Mouse (Mus musculus): ENCODE measurements around the gene Gm42674. TPM values are rescaled to one million over a fixed set of nuclear protein-coding genes. Genes with fewer than 3 reads are reported as not detected.

Gene Gm42674
- polyA plus RNA-seq, 1 experiment from 2014 or later: not detected

DNA sequence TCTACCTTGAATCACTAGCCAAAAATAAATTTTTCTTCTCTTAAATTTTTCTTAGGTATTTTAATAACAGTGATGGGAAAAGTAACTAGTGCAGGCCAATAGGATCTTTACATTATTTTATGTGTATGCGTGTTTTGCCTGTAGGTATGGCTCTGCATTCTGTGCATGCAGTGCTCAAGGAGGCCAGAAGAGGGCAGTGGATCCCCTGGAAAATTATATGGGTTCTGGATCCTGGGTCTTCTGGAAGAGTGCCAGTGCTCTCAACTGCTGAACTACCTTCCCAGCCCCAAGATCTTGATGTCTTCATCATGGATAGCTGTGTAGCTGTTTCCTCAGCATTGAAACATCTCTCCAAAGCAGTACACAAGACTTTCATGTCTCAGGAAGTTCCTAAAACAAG lies 19.5 kb upstream of the Gm42674 start:
- Histone ChIP-seq H3K27ac (ENCODE audit: low read depth, low read length) (no peak overlapping the region), H3K4me1 (ENCODE audit: control insufficient read depth, insufficient read depth, low read length) (no peaks in the 10 kb centered on the region), H3K9me3 (ENCODE audit: control insufficient read depth, low read length) (no peaks in the 10 kb centered on the region; the same call in 1 of the 2 replicates), H3K36me3 (ENCODE audit: control insufficient read depth, insufficient read depth, low read length) (no peaks in the 10 kb centered on the region), H3K27me3 (ENCODE audit: control insufficient read depth, insufficient read depth, low read length) (no peaks in the 10 kb centered on the region), H3K4me2 (no peak overlapping the region), H3K4me3 (ENCODE audit: low read depth, low read length) (no peak overlapping the region), H3K9ac (ENCODE audit: low read length) (no peak overlapping the region)
- DNase-seq (ENCODE audit: low spot score, missing footprints): peak; percentile 81
- WGBS: 92% methylated on average over 1 of the region's 1 CpGs
- no peak for ATAC-seq (ENCODE audit: low FRiP score)

DNA sequence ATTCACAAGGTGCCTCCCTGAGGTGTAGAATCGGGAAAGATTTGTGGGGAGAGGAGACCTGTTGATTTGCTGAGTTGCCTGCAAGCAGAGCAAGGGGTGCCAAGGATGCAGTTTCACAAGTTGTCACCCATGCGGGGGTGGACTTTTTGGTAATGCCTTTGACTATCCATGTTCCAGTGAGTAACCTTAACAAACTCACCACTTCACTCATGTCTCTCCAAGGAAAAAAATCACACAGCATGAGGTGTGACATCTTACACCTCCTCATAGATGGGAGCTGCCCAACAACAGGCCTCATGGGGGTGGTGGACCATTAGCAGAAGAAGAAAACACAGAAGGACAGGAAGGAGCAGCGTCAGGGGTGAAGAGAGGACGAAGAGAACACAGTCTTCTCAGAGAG lies 19.1 kb upstream of the Gm42674 start:
- no peaks in the 10 kb centered on the region; the same call in 1 of the 2 replicates for H3K9me3 ChIP-seq (ENCODE audit: control insufficient read depth, low read length)

DNA sequence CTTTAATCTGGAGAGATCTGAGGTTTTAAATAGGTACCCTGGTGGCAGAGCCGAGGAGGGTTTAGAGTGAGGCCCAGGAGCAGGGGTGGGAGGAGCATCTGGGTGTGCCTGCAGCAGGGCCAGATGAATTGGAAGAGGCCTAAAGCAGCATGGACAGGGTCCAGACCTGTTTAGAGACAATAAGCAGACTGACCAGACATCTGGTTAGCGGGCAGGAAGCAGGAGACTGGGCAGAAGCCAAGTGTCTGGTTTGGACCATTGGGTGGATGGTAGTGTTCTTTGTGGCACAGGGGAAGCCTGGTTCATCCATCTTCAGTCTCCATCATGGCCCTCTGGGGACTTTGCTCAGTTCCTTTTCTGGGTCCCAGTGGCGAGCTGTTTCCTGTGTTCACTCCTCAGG lies 17.8 kb upstream of the Gm42674 start:
- no peak overlapping the region for H3K27ac ChIP-seq (ENCODE audit: low read depth, low read length)
- H3K4me3 ChIP-seq (ENCODE audit: low read depth, low read length): no peak overlapping the region
- H3K9me3 ChIP-seq (ENCODE audit: control insufficient read depth, low read length): no peaks in the 10 kb centered on the region; the same call in 1 of the 2 replicates
- H3K4me2 ChIP-seq: no peak overlapping the region
- H3K4me1 ChIP-seq (ENCODE audit: control insufficient read depth, insufficient read depth, low read length): no peaks in the 10 kb centered on the region
- DNase-seq (ENCODE audit: low spot score, missing footprints) (peak; percentile 57), ATAC-seq (ENCODE audit: low FRiP score) (no peak)
- no peak overlapping the region for H3K9ac ChIP-seq (ENCODE audit: low read length)
- H3K27me3 ChIP-seq (ENCODE audit: control insufficient read depth, insufficient read depth, low read length): no peaks in the 10 kb centered on the region
- H3K36me3 ChIP-seq (ENCODE audit: control insufficient read depth, insufficient read depth, low read length): no peaks in the 10 kb centered on the region
- 56% methylated on average over 3 of the region's 3 CpGs for WGBS

More for the DNA sequence above, 19.1 kb upstream of the Gm42674 start:
- ATAC-seq (ENCODE audit: low FRiP score): no peak
- Histone ChIP-seq H3K27me3 (ENCODE audit: control insufficient read depth, insufficient read depth, low read length) (no peaks in the 10 kb centered on the region), H3K36me3 (ENCODE audit: control insufficient read depth, insufficient read depth, low read length) (no peaks in the 10 kb centered on the region), H3K9ac (ENCODE audit: low read length) (no peak overlapping the region), H3K4me3 (ENCODE audit: low read depth, low read length) (no peak overlapping the region), H3K27ac (ENCODE audit: low read depth, low read length) (no peak overlapping the region), H3K4me2 (no peak overlapping the region), H3K4me1 (ENCODE audit: control insufficient read depth, insufficient read depth, low read length) (no peaks in the 10 kb centered on the region)
- DNase-seq (ENCODE audit: low spot score, missing footprints): peak; percentile 68
- WGBS: 85% methylated on average over 4 of the region's 4 CpGs

DNA sequence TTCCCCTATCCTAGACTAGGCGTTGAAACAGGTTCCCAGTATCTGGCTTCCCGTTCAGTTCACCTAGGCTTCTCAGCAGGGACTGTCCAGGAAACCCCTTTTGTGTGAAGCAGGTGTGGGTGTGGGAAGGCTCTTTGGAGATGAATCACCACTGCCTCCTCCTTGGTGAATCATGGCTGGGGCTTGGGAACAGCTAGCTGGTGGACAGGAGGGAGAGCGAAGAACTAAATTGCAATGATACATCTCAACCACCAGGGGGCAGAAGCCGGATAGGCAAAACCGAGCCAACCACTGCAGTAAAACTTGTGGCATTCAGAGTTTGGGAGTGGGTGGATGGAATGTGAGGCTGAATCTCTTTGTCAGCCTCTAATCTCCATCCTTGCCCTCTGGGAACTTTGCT lies 16.1 kb upstream of the Gm42674 start:
- Histone ChIP-seq H3K36me3 (ENCODE audit: control insufficient read depth, insufficient read depth, low read length) (no peaks in the 10 kb centered on the region), H3K4me1 (ENCODE audit: control insufficient read depth, insufficient read depth, low read length) (no peaks in the 10 kb centered on the region), H3K4me3 (ENCODE audit: low read depth, low read length) (no peak overlapping the region), H3K4me2 (no peak overlapping the region), H3K27me3 (ENCODE audit: control insufficient read depth, insufficient read depth, low read length) (no peaks in the 10 kb centered on the region), H3K27ac (ENCODE audit: low read depth, low read length) (no peak overlapping the region), H3K9ac (ENCODE audit: low read length) (no peak overlapping the region), H3K9me3 (ENCODE audit: control insufficient read depth, low read length) (no peaks in the 10 kb centered on the region; the same call in 1 of the 2 replicates)
- WGBS: 32% methylated on average over 5 of the region's 5 CpGs
- DNase-seq (ENCODE audit: low spot score, missing footprints) (peak; percentile 92), ATAC-seq (ENCODE audit: low FRiP score) (peak; percentile 47)

DNA sequence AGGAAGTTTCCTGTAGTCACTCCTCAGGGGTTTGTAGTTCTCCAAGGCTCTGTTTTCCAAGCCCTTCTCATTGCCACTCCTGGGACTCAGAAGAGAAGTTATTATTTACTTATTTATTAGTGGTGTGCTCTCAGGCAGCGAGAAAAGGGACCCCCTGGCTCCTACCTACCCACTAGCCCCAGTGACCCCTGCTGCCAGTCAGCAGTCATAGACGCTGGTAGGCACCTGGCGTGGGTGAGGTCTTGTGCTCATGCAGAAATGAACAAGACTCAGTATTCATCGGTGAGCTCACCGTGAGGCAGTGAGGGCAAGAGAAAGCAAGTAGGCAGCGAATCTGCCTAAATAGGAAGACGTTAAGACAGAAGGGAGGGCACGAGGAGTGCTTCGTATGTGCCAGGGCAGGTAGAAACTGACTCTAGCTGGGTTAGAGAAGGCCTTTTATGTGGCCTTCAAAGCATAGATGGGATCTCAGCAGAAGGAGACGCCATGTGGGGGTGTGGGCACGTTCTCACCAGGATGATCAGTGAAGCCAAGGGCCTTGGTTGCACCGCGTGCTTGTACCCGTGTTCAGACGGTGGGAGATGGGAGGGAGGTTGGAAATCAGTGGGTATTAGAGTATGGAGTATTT lies 15.6 kb upstream of the Gm42674 start:
- Histone ChIP-seq H3K4me3 (ENCODE audit: low read depth, low read length) (no peak overlapping the region), H3K27me3 (ENCODE audit: control insufficient read depth, insufficient read depth, low read length) (no peaks in the 10 kb centered on the region), H3K27ac (ENCODE audit: low read depth, low read length) (no peak overlapping the region), H3K9me3 (ENCODE audit: control insufficient read depth, low read length) (no peaks in the 10 kb centered on the region; the same call in 1 of the 2 replicates), H3K36me3 (ENCODE audit: control insufficient read depth, insufficient read depth, low read length) (no peaks in the 10 kb centered on the region), H3K4me1 (ENCODE audit: control insufficient read depth, insufficient read depth, low read length) (no peaks in the 10 kb centered on the region), H3K9ac (ENCODE audit: low read length) (no peak overlapping the region), H3K4me2 (no peak overlapping the region)
- DNase-seq (ENCODE audit: low spot score, missing footprints) (no peak), ATAC-seq (ENCODE audit: low FRiP score) (no peak)
- 83% methylated on average over 15 of the region's 15 CpGs for WGBS

DNA sequence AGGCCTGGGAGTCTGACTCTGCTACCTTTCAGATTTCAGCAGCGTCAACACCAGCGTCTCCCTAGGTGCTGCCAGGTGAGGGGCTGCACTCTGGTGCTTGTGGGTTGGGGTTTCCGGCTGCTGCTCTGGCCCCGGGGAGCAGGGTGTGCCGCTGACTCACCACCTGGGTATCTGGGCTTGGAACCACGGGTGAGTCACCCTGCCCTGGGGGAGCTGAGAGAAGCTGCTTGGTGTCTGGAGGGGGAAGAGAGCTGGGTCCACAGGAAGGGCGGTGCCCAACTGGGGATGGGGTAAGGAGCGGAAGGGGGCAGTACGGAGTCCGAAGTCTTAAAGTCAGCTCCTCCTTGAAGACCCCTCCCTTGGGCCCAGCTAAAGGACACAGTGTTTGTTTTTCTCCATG lies 14.8 kb upstream of the Gm42674 start:
- no peaks in the 10 kb centered on the region for H3K27me3 ChIP-seq (ENCODE audit: control insufficient read depth, insufficient read depth, low read length)
- H3K4me2 ChIP-seq: no peak overlapping the region
- H3K9me3 ChIP-seq (ENCODE audit: control insufficient read depth, low read length): no peaks in the 10 kb centered on the region; the same call in 1 of the 2 replicates
- no peak overlapping the region for H3K9ac ChIP-seq (ENCODE audit: low read length)
- no peak overlapping the region for H3K27ac ChIP-seq (ENCODE audit: low read depth, low read length)
- no peaks in the 10 kb centered on the region for H3K4me1 ChIP-seq (ENCODE audit: control insufficient read depth, insufficient read depth, low read length)
- DNase-seq (ENCODE audit: low spot score, missing footprints): no peak
- no peaks in the 10 kb centered on the region for H3K36me3 ChIP-seq (ENCODE audit: control insufficient read depth, insufficient read depth, low read length)
- 72% methylated on average over 10 of the region's 10 CpGs for WGBS
- H3K4me3 ChIP-seq (ENCODE audit: low read depth, low read length): no peak overlapping the region
- ATAC-seq (ENCODE audit: low FRiP score): no peak

DNA sequence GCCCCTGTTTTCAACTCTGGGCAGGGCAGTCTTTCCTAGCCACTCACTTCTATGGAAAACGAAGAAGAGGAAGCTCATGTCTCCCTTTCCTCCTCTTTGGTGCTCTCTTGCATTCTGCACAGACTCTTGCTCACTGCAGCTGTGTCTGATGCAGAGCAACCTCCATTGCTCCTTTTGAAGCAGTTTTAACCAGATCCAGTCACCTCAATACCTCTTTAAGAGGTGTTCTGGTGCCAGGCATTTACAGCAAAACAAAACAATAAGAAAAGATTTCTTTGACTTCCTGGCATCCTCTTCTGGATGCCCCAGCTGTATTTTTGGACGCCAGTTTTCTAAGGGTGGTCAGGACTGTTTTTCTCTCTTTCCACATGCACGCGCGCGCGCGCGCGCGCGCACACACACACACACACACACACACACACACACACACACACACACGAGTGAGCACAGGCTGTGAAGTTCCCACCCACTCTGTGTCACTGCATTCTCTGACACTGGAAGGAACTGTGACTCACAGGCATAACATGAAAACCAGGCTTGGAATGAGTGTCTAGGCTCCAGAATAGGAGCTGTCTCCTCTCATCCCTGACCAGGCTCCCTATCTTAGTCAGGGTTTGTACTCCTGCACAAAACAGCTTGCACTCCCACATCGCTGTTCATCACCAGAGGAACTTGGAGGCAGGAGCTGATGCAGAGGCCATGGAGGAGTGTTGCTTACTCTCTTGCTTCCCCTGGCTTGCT lies 14.2 kb upstream of the Gm42674 start:
- no peak overlapping the region for H3K4me2 ChIP-seq
- 92% methylated on average over 14 of the region's 14 CpGs for WGBS
- no peaks in the 10 kb centered on the region for H3K36me3 ChIP-seq (ENCODE audit: control insufficient read depth, insufficient read depth, low read length)
- no peaks in the 10 kb centered on the region for H3K9me3 ChIP-seq (ENCODE audit: control insufficient read depth, low read length)
- ATAC-seq (ENCODE audit: low FRiP score) (no peak), DNase-seq (ENCODE audit: low spot score, missing footprints) (no peak)
- H3K4me3 ChIP-seq (ENCODE audit: low read depth, low read length): no peak overlapping the region
- H3K27me3 ChIP-seq (ENCODE audit: control insufficient read depth, insufficient read depth, low read length): no peaks in the 10 kb centered on the region
- no peak overlapping the region for H3K9ac ChIP-seq (ENCODE audit: low read length)
- no peaks in the 10 kb centered on the region for H3K4me1 ChIP-seq (ENCODE audit: control insufficient read depth, insufficient read depth, low read length)
- no peak overlapping the region for H3K27ac ChIP-seq (ENCODE audit: low read depth, low read length)

DNA sequence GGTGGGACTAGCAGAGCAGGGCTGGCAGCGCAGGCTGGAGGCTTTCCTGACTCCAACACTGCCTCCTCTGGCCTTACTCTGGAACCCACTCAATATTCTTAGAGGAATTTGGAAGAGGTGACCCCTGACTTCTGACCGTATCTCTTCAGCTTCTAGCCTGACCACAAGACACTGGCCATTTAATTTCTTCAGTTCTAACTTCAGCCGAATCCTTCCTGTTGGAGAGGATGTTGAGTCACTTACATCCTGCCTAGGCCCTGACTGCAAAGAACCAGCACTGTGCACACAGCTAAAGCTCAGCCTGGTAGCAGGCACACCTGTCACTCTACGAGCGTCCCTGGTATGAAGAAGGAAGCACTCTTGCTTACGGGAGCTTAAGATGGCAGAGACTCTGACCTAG lies 12.3 kb upstream of the Gm42674 start:
- WGBS: 87% methylated on average over 6 of the region's 6 CpGs
- ATAC-seq (ENCODE audit: low FRiP score): no peak

DNA sequence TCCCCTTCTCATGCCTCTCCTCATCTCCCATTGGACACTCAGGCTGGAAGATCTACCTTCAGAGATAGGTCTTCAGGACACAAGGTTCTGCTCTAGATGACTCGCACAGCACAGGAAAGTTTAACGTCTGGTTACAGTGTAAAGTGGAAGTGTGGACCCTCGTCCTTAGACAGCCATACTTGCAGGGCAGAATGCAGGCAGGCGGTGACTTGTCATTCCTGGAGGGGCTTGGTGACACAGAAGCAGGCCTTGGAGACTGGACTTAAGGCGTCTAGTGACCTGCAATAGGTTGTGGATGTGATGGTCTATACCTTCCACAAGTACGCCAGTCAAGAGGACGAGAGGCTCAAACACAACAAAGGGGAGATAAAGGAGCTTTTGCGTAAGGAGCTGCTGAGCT lies 11.8 kb upstream of the Gm42674 start, which contains the start of gene S100a2:
Gene S100a2 (plus strand): TSS at position 301 of the 400 bp plus-strand sequence.
- no peak for DNase-seq (ENCODE audit: low spot score, missing footprints)
- ATAC-seq (ENCODE audit: low FRiP score): no peak
- no peak within 1 kb of the TSS for H3K9ac ChIP-seq (ENCODE audit: low read length)
- no peaks in the 10 kb centered on the region for H3K36me3 ChIP-seq (ENCODE audit: control insufficient read depth, insufficient read depth, low read length)
- H3K27me3 ChIP-seq (ENCODE audit: control insufficient read depth, insufficient read depth, low read length): no peaks in the 10 kb centered on the region
- H3K27ac ChIP-seq (ENCODE audit: low read depth, low read length): no peak within 1 kb of the TSS
- no peaks in the 10 kb centered on the region for H3K4me1 ChIP-seq (ENCODE audit: control insufficient read depth, insufficient read depth, low read length)
- H3K4me3 ChIP-seq (ENCODE audit: low read depth, low read length): no peak within 1 kb of the TSS
- H3K4me2 ChIP-seq: no peak within 1 kb of the TSS
- 83% methylated on average over 8 of the region's 8 CpGs for WGBS
- no peaks in the 10 kb centered on the region for H3K9me3 ChIP-seq (ENCODE audit: control insufficient read depth, low read length)

More for the DNA sequence above, 12.3 kb upstream of the Gm42674 start:
- Histone ChIP-seq H3K27ac (ENCODE audit: low read depth, low read length) (no peak overlapping the region), H3K9me3 (ENCODE audit: control insufficient read depth, low read length) (no peaks in the 10 kb centered on the region), H3K36me3 (ENCODE audit: control insufficient read depth, insufficient read depth, low read length) (no peaks in the 10 kb centered on the region), H3K4me3 (ENCODE audit: low read depth, low read length) (no peak overlapping the region), H3K27me3 (ENCODE audit: control insufficient read depth, insufficient read depth, low read length) (no peaks in the 10 kb centered on the region), H3K9ac (ENCODE audit: low read length) (no peak overlapping the region), H3K4me1 (ENCODE audit: control insufficient read depth, insufficient read depth, low read length) (no peaks in the 10 kb centered on the region), H3K4me2 (no peak overlapping the region)
- DNase-seq (ENCODE audit: low spot score, missing footprints): no peak

All from midbrain, embryonic 11.5 days (tissue).